ENCODE assay signal across 8 mouse cellular contexts in genomic region chr5:142935642-142936335, GRCm38 (mm10). TPM values are rescaled to one million over a fixed set of nuclear protein-coding genes. Genes with fewer than 3 reads are reported as not detected.
DNase-seq lines count a peak whose midpoint lies in the region; ATAC-seq lines count a peak whose summit lies in the region.

No protein-coding gene starts in this region.

- 25% methylated on average over 13 of the region's 13 CpGs for WGBS in intestine, embryonic 14.5 days

- peak; percentile 32; the same call in 1 of the 2 replicates for ATAC-seq in intestine, embryonic 14.5 days (replicated peaks; ENCODE audit: low FRiP score, low TSS enrichment, low read depth)
- ATAC-seq in megakaryocyte, adult 5-6 weeks (ENCODE audit: poor library complexity, severe bottlenecking) = peak; percentile 77

- no peaks in the 10 kb centered on the region for H3K27me3 ChIP-seq in intestine, embryonic 14.5 days (replicated peaks; ENCODE audit: control insufficient read depth, insufficient read depth, low read length)

- H3K4me1 ChIP-seq in intestine, embryonic 14.5 days (replicated peaks; ENCODE audit: control insufficient read depth, insufficient read depth, low read length) = no peaks in the 10 kb centered on the region

- no peak overlapping the region; the same call in 1 of the 2 replicates for H3K27ac ChIP-seq in intestine, embryonic 14.5 days (ENCODE audit: low read depth)

- H3K4me3 ChIP-seq in intestine, embryonic 14.5 days (ENCODE audit: low read depth, low read length) = no peak overlapping the region

- DNase-seq in adrenal gland, adult (ENCODE audit: inconsistent age in 2 of 2, low spot score in 1 of 2) = peak; percentile 77 to 90
- no peak for DNase-seq in adrenal gland, postnatal 4 days (ENCODE audit: low spot score in 2 of 2)
- peak; percentile 91 for DNase-seq in embryo, embryonic 11 days
- peak; percentile 78 for DNase-seq in gastrocnemius, postnatal 14 days
- DNase-seq in intestine, embryonic 14.5 days (ENCODE audit: low spot score) = peak; percentile 74
- DNase-seq in left cerebral cortex, adult 9 months (ENCODE audit: low spot score in 2 of 2) = peak; percentile 66 to 87
- DNase-seq in right cerebral cortex, postnatal 14 days = peak; percentile 70

- peak overlapping the region; percentile 32 for H3K4me2 ChIP-seq in intestine, embryonic 14.5 days (ENCODE audit: low read length)

- H3K9me3 ChIP-seq in intestine, embryonic 14.5 days (ENCODE audit: control insufficient read depth, low read length) = no peaks in the 10 kb centered on the region

- no peaks in the 10 kb centered on the region for H3K36me3 ChIP-seq in intestine, embryonic 14.5 days (ENCODE audit: control insufficient read depth, insufficient read depth, low read length)

- intact Hi-C loops in gastrocnemius, postnatal 14 days (cut with DNase I; ENCODE audit: low total_unique reads) = loop anchor here (2.0 kb wide), 1 partner anchor 131 kb away; no protein-coding TSS in a partner anchor

- H3K9ac ChIP-seq in intestine, embryonic 14.5 days (ENCODE audit: low read length) = 0 out of 2 replicates have a peak overlapping the region, but pooled peaks have one; percentile 8

RNA-seq across cellular contexts. Expression of gene Fscn1, which starts 24.4 kb away (rescaled TPM):
- 100 to 1,000 TPM; 122 to 151 TPM for total RNA-seq in adrenal gland, postnatal 4 days (2021)
- total RNA-seq in gastrocnemius, postnatal 14 days (2021) = 10 to 100 TPM; 52.2 to 72.9 TPM
- 230 and 247 TPM in 2 replicates for polyA plus RNA-seq in intestine, embryonic 14.5 days (2014; fragmentation: Nextera tagmentation; extraction: Ambion mirVana)
- total RNA-seq in megakaryocyte, adult 5-6 weeks (2015) = not detected in 2 replicates
- 0.08 and 0.11 TPM in 2 replicates for total RNA-seq in megakaryocyte, adult 5-6 weeks (2017)

RNA-seq across cellular contexts. Expression of gene Actb, which starts 29.2 kb away (rescaled TPM):
- 1,000 to 10,000 TPM; 3,089 to 3,273 TPM for total RNA-seq in adrenal gland, postnatal 4 days (2021)
- total RNA-seq in gastrocnemius, postnatal 14 days (2021) = 1,000 to 10,000 TPM in 1 of 2 experiments, 100 to 1,000 TPM in 1; 856 to 1,248 TPM
- polyA plus RNA-seq in intestine, embryonic 14.5 days (2014; fragmentation: Nextera tagmentation; extraction: Ambion mirVana) = 15,561 and 16,510 TPM in 2 replicates
- 15,428 and 15,938 TPM in 2 replicates for total RNA-seq in megakaryocyte, adult 5-6 weeks (2015)
- total RNA-seq in megakaryocyte, adult 5-6 weeks (2017) = 7,091 and 10,908 TPM in 2 replicates

RNA-seq across cellular contexts. Expression of gene Fbxl18, which starts 40.6 kb away (rescaled TPM):
- 10 to 100 TPM; 18.3 to 20.9 TPM for total RNA-seq in adrenal gland, postnatal 4 days (2021)
- 1 to 10 TPM; 5.8 to 7.1 TPM for total RNA-seq in gastrocnemius, postnatal 14 days (2021)
- polyA plus RNA-seq in intestine, embryonic 14.5 days (2014; fragmentation: Nextera tagmentation; extraction: Ambion mirVana) = 10.3 and 10.8 TPM in 2 replicates
- 1.7 and 3.0 TPM in 2 replicates for total RNA-seq in megakaryocyte, adult 5-6 weeks (2015)
- 2.6 and 2.7 TPM in 2 replicates for total RNA-seq in megakaryocyte, adult 5-6 weeks (2017)

Comparison
In these comparisons a context has a peak if more than half of its experiments do, and no peak if none do; other contexts are left out.
1. DNase-seq: peak in adrenal gland, adult (2 of 2), embryo, embryonic 11 days (single experiment), gastrocnemius, postnatal 14 days (single experiment), intestine, embryonic 14.5 days (single experiment), left cerebral cortex, adult 9 months (2 of 2) and right cerebral cortex, postnatal 14 days (single experiment); none in adrenal gland, postnatal 4 days (0 of 2).
2. RNA of gene Fscn1, which starts 24.4 kb away (total RNA-seq): 122 to 151 TPM in adrenal gland, postnatal 4 days and 52.2 to 72.9 TPM in gastrocnemius, postnatal 14 days; 0.08 to 0.11 TPM in megakaryocyte, adult 5-6 weeks; every median in the first group is over 10 times any median in the second.